Mouse (Mus musculus) right cerebral cortex, adult 18-20 months (tissue): ENCODE data around the gene Parn.
"Not testable (repeated sequence)": the region's sequence is repeated elsewhere in the genome, so short reads cannot be mapped to it uniquely, and the experiment has no call there.

ENCODE experiments used
- DNase-seq: peaks from one replicate; pipeline ENCODE4 v3.0.0; 2022; ENCODE audit warnings: mixed read lengths

Parn gene

DNA sequence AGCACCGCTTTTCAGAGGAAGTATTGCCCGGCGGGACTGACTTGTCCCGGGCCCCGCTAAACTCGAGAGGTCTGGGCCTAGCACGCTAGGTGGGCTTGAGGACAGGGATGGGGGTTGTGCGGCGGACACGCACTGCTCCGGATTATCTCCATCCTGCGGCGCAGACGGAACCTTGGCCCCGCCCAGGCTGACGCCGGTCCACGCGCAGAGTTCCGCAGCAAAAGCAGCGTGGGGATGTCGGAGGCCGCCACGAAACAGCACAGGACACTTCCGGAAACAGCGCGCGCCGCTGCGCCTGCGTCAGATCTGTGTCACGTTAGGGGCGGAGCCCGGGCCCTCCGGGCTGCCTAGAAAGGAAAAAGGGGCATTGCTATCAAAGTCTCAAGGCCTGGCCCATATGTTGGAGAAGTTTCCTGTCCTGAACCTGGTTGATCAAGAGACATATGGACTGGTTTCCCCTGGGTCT is at the start of gene Parn:
Gene Parn, minus strand, starts transcription at position 293 of the 466 bp plus-strand sequence.
- peak; percentile 97 for DNase-seq

DNA sequence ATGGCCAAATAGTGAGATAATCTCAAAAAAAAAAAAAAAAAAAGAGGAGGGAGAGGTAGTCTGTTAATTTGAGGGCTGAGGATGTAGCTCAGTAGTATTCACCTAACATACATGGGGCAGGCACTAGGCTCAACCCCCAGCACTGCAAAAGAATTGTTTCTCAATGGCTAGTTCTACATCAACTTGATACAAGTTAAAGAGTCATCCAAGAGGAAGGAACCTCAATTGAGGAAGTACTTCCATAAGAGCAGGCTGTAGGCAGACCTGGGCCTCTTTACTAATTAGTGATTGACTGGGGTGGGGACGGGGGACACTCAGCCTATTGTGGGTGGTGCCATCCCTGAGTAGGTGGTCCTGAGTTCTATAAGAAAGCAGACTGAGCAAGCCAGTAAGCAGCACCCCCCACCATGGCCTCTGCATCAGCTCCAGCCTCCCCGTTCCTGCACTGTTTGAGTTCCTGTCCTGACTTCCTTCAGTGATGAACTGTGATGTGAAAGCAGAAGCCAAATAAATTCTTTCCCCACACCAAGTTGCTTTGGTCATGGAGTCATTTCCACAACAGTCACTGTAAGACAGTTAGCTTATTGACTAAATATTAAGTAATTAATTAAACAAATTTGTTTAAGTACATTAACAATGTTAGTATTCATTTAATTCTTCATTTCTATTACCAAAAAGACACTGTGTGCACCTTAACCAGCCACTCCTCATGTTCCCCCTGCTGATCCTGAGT is 49.0 kb upstream of the Parn start:
- DNase-seq: no peak

GRCm38 (mm10) chr16:13714910-13715309 is 46.9 kb upstream of the Parn start:
- no peak for DNase-seq

- DNase-seq: no peak
These were observed 36.7 kb upstream of the Parn start for GRCm38 (mm10) chr16:13704676-13705075.

GRCm38 (mm10) chr16:13702184-13702583 is 34.2 kb upstream of the Parn start:
- no peak for DNase-seq

GRCm38 (mm10) chr16:13698998-13699397 is 31.0 kb upstream of the Parn start:
- no peak for DNase-seq

GRCm38 (mm10) chr16:13678601-13679319 is 10.8 kb upstream of the Parn start:
- DNase-seq: no peak

GRCm38 (mm10) chr16:13674511-13674910 is 6.5 kb upstream of the Parn start:
- no peak for DNase-seq

DNA sequence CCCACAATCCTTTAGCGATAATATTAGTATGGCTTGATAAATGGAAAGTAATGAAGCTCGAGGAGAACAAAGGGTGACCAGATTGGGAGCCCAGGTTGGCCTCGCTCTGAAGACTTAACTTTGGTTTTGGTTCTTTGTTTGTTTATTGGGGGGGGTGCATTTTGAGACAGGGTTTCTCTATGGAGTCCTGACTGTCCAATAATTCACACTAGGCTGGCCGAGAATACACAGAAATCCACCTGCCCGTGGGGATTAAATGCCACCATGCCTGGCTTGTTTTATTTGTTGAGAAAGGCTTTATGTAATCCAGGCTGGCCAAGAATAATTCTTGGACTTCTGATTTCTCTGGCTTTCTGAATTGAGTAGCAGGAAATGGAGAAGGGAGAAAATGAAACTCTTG is 5.1 kb upstream of the Parn start:
- DNase-seq: no peak

- DNase-seq: peak; percentile 30
These were observed 4.5 kb upstream of the Parn start for GRCm38 (mm10) chr16:13672386-13672898.

GRCm38 (mm10) chr16:13671685-13672385 is 3.9 kb upstream of the Parn start, which contains the start of the genes Bfar and 3110001I22Rik:
TSS of gene Bfar (plus strand) at chr16:13671858.
TSS of gene 3110001I22Rik (plus strand) at chr16:13671929.
- peak; percentile 92 for DNase-seq

DNA sequence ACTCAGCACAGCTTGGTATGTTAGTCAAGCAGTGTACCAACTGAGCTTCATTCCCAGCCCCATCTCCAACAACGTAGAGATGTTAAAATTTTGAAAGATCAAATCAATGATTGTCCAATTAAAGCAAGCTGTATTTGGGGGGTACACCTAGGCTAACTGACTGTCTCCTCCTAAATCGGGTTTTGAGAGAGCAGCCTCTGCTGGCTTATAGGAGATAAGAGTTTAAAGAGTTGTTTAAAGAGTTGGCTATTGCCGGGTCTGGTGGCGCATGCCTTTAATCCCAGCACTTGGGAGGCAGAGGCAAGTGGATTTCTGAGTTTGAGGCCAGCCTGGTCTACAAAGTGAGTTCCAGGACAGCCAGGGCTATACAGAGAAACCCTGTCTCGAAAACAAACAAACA is 2.9 kb upstream of the Parn start:
- DNase-seq: not testable (repeated sequence)

- DNase-seq: no peak
These were observed 1.3 kb upstream of the Parn start for GRCm38 (mm10) chr16:13669282-13669681.

DNA sequence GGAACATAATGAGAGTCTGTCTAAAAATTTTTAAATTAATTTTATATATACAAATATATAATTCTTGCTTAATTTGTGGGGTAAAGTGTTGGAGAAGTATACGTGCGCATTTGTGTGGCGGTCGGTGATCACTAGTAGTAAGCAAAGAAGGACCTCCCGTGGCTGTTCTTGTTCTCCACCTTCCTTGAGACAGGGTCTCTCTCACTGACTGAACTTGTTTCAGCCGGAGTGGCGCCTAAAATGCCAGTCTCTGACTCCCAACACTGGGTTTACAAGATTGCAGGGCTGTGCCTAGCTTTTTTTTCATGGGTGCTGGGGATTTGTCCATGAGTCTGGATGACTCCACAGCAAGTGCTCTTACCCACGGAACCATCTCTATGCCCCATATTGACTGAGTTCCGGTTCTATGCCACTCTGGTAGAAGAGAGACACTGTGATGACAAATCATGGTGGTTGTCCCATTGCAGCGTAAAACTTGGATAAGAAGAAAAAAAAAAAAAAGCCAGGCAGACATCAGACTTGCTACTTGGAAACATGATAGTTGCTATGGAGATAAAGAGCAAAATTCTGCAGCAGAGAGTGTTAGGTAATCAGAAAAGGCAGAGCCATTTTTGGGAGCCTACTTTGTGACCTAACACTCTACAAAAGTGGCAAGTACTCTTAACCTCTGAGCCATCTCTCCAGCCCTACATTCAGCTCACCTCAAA is 585 bp upstream of the Parn start:
- no peak for DNase-seq

GRCm38 (mm10) chr16:13660736-13661135 is 7.2 kb downstream of the Parn start:
- no peak for DNase-seq

DNA sequence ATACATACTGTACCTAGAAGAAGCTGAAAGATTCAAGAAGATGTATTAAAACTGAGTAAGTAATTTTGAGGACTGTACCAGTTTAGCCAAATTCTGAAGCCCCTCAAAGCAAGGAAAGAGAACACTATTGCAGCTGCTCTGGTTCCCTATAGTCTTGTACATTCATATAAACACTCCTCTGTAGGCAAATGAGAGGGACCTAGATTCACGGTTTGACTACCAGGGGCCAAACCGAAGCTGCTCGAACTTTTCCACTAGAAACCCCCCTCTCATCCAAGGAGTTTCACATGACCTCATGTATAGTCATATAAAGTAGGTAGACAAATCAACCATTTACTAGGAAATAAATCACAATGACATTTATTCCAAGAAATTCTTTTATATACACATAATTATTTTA is 9.1 kb downstream of the Parn start:
- DNase-seq: no peak

DNA sequence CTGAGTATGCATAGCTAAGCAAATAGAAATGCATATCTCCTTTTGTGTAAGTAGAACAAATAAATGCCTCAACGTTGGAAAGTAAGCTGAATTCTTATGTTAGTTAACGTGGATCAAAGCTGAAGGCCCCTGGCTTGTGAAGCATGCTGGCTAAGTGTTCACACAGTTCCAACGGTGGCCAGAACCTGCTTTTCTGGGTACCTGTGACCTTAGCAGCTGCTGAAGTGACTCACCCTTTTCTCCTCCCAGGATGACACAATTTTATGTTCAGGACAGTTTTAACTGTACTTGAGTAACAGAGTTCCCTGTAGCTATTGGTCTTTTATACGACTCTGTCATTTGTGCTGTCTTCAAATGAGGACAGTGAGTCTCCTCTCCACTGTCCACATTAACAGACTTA is 22.0 kb downstream of the Parn start:
- DNase-seq: no peak

DNA sequence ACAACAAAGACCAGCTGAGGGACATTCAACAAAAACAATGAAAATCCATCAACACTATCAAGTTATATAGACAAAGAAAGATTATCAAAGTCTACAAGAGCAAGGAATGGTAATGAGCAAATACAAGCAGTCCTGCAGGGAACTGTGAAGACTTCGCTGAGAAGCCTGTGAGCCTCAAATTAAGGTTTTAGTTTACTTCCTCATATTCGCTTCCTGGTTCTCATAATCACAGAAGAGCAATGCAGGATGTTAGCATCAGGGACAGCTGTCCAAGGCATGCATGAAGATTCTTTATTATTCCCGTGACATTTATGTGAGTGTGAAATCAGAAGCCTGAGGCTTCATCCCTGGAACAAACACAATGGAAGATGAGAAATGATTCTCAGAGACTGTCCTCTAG is 23.5 kb downstream of the Parn start:
- DNase-seq: no peak

DNA sequence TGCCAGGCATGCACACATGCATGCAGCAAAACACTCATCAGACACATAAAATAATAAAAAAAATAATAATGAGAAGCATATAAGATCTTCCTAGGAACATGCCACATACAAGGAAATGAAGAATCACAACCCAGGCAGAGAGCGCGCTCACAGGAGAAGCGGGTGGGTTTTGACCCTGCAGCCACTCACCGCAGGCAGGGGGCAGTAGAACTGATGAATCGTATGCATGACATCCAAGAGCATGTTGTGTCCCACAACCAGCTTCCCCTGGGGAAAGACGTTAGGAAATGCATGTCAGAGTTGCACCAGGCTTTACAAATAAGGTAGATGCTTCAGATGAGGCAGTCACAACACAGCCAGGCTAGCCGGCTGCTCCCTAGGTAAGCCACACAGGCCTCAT is 27.9 kb downstream of the Parn start:
- no peak for DNase-seq

- DNase-seq: no peak
These were observed 28.5 kb downstream of the Parn start for GRCm38 (mm10) chr16:13639508-13639907.

- DNase-seq: not testable (repeated sequence)
These were observed 29.8 kb downstream of the Parn start for GRCm38 (mm10) chr16:13638198-13638597.

DNA sequence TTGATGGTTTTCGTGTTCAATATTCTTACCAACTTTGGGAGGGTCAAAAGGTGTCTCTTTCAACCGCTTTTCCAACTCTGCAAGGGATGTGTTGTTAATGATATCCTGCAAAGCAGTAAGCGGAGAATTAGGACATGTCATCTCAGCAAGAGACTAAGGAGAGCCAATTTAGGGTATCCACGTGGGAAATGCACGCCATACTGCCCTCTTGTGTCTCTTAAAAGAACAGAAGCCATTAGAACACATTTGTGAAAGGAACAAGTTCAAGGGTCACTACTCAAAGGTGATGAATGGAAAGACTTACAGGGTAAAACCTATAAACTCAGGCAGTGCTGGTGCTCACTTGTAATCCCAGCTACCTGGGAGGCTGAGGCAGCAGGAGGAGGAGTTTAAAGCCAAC is 39.6 kb downstream of the Parn start:
- no peak for DNase-seq
